Mouse (Mus musculus) brain, embryonic 14.5 days (tissue): ENCODE measurements at regions not wholly inside any gene's neighbourhood (a gene's known extent, or its start where the extent isn't known, plus 50 kb on each side); places are given as distances from the start of the nearest gene placed in this dataset.

Source experiments
- CTCF ChIP-seq: fragments of 200-500 bp; IDR thresholded peaks from 2 replicates; pipeline ENCODE4 v1.5.1; 2012; ENCODE audit warnings: inconsistent platforms, mild to moderate bottlenecking, moderate library complexity, borderline replicate concordance; ENCODE audit not compliant: insufficient read depth, insufficient read length; ENCODE audit errors: extremely low read depth
- POLR2A ChIP-seq: fragments of 200-500 bp; IDR thresholded peaks from 2 replicates; pipeline ENCODE4 v1.6.1; 2012; ENCODE audit warnings: mild to moderate bottlenecking, inconsistent platforms, borderline replicate concordance; ENCODE audit not compliant: poor library complexity, insufficient read depth, insufficient read length, severe bottlenecking; ENCODE audit errors: extremely low read depth

DNA sequence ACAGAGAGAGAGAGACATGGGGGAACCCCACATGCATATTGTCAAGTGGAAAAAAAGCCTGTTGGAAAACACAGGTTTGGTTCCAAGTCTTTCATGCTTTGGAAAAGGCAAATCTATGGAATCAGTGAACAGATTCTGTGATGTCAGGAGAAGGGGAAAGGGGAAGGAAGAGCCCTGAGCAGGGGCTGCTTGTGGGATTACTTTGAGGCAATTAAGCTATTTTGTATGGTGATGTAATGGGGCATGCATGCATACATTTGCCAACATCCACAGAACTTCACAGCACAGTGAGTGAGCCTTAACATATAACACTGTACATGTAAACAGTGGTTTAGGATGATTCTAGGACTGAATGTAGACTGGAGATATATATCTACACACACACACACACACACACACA, 221.0 kb upstream of the 9630041A04Rik start:
- TF ChIP-seq CTCF = no peak
- TF ChIP-seq POLR2A = no peak
